Mouse (Mus musculus) frontal cortex, adult 2 months (tissue): Measurements from ENCODE around the gene Ccpg1os. TPM values are rescaled to one million over a fixed set of nuclear protein-coding genes. Genes with fewer than 3 reads are reported as not detected.

Experiments used
- DNase-seq, 2 experiments: peaks; one replicate each; pipeline ENCODE4 v3.0.0; 2022; ENCODE audit warnings: low spot score in 1 of 2; ENCODE audit errors: extremely low spot score in 1 of 2
- polyA plus RNA-seq: library from polyadenylated mRNA; depleted of rRNA; stranded (reverse); fragments of >200 nt; gene quantifications from 2 replicates; pipeline ENCODE4 v1.2.3, GENCODE M21; 2012; rRNA removed

Gene Ccpg1os
- polyA plus RNA-seq, result 15.9 and 18.3 TPM in 2 replicates

DNA sequence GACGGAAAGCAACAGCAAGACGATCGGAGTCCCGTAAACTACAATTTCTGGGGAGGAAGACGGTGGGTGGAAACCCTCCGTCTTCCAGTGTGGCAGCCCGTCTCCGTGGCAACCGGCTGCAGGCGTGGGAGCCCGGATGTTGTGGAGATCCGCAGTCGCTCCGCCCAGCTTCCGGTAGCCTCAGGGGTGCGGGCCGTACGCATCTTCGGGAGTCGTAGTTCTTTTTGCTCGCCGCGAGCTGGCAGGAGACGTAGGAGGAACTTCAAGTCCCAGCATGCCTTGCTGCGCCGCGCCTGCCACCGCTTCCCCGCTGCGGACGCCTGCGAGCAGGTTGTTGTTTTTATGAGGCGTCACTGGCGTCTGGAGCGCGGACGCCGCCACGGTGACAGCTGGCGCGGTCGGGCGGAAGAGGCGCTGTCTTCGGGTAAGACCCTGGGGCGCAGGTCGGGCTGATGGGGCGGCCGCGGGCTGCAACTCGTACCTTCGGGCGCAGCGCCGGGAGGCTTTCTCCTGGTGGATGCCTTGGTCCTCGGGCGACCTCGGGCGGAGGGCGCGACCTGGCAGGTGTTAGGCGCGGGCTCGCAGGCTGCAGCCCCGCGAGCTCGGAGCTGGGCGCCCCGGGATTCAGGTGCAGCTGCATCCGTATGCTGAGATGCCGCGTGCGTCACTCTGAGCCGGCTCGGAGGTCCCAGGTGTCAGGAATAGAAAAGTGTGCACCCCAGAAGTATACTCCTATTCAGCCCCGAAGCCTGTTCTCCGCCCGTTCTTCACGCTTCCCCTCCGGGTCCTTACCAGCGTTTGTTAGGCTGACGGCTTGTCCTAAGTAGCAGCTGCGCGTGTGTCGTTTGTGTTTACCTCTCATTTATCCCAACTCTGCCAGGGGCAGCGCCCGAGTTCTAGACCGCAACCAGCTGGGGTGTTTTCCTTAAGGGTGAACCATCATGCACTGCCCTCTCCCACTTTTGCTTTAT lies at the start of gene Ccpg1os, which contains the start of gene Ccpg1:
TSS of gene Ccpg1os (minus strand) at position 133 of the 971 bp plus-strand sequence.
TSS of gene Ccpg1 (plus strand) at position 180 of the 971 bp plus-strand sequence.
- DNase-seq, result peak; percentile 98

DNA sequence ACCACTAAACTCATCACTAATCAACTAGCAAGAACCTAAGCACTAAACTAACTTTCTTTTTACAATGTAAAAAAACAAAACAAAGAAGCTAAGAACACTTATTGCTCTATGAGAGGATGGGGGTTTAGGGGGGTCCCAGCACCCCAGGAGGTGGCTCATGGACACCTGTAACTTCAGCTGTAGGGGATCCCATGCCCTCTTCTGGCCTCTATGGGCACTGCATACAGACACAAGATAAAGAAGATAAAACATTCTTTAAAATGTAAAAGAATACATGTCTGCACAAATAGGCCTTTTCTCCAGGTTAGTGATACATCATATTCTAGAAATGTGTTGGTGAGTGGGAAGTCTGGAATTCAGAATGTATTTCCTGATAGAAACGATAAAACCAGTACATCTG lies 48.2 kb upstream of the Ccpg1os start:
- no peak for DNase-seq

DNA sequence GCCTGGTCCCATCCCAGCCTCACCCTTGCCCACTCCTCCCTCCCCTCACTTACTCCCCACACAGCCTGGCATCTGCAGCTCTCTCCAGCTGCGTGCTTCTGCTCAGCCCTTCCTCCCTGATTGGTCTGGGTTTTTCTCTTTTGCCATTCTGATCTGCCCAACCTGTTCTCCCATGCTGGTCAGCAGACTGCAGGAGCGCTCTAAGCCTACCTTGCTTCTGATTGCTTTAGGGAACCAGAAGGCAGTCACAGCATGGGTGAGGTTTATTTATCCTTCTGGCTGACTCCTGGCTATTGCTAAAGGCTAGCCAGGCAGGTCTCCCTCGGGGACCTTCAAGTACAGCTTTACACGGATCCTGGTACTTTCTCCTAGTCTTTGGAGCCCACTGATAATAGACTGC lies 46.2 kb upstream of the Ccpg1os start:
- DNase-seq, result no peak

DNA sequence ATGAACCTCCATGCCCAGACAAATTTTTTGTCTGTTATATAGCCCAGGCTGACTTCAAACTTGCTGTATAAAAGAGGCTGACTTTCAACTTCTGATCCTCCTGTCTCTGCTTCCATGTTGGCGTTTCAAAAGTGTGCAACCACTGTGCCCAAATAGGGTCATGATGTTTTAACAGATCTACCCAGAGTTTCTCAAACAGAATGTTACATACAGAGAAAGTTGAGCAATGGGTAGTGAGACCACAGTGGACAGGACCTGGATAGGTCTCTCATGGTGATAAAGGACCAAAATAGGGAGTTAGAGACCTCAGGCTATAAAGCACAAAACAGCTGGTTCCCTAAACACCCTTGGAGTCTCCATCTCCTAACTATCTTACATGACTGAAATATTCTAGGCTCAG lies 45.3 kb upstream of the Ccpg1os start:
- no peak for DNase-seq

DNA sequence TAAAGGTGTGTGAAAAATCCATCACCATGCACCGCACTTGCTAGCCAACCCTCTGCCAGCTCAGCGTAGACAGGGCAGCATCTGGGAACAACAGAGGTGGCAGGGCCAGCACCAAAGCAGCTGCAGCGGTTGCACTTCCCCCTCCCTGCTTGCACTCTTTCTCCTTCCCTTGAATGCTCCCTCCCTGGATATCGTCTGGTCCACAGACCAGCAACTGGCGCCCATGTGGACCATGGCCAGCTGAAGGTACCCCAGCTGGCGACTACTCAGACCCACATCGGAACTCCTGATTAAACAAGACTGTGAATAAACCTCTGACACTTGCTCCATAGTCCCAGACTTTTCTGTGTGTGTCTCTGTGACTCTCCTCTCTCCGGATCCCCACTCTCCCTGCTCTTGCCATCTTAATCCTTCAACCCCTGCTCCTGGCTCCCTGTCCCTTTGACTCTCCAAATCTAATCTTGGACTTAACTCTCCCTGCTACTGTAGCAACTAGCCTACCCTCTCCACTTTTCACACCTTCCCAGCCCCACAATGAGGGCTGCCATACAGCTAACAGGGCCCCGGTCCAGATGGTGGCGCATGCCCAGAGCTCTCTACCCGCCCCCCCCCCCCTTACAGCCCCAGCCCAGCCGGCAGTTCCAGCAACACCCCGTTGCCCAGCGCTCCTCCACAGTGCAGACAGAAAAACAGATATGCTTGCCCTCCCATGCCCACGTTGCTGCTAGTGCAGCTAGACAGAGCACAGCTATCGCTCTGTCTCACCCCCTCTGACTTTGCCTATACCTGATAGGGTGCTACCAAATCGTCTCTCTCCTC lies 40.8 kb upstream of the Ccpg1os start:
- DNase-seq, result peak in 1 of 2 experiments; percentile 39

DNA sequence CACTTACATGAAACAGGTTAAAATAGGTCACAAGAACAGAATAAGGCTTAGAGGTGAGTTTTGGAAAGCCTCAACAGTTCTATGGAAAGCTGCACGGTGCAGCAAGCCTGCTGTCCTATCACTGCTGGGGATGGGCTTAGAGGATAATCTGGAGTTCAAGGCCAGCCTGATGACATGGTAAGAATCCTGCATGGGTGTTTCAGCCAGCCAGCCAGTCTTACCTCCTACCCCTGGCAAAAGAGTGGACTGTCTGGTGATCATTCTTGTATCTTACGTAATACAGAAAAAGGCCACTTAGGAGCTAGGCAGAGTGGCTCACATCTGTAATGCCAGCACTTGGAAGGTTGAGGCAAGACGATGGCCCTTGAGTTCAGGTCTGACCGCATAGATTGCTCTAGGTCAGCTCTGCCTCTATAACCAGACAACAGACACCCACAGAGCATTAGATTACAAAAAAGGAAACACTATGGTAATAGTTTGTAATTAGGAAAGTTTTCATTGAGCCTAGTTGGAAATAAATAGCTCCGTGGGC lies 35.5 kb upstream of the Ccpg1os start:
- DNase-seq, result no peak

DNA sequence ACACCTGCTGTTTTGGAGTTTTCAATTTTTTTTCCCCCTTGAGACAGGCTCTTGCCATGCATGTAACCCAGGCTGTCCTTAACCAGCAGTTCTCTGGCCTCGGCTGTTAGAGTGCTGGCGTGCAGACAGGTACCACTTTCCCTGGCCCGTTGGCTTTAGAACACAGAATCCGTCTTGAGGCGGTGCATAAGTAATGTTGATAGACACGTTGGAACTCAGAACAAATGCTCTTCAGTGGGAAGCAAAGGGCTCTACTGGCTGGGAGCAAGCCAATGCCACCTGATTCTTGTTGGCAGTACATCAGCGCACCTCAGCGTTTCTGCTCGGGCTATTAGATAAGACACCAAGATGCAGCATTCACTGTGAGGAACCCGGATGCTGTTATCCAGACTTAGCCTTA lies 34.7 kb upstream of the Ccpg1os start:
- DNase-seq, result no peak

DNA sequence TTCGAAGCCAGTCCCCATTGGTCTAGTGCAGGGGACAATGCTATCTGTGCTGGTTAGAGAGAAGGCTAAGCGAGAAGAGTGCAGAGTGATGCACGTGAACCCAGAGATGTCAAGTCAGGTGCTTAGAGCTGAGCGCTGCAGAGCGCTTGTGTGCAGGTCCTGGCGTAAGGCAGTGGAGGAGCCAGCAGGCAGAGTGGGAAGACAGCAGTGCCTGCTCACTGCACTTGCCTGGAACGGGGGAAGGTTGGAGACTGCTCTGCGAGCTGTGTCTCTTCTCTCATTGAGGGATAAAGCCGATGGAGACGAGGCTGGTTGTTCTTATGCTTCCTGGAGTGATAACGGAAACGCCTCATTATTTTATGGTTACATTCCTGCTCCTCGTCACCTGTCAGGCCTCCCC lies 29.5 kb upstream of the Ccpg1os start:
- peak in 1 of 2 experiments; percentile 32 for DNase-seq

DNA sequence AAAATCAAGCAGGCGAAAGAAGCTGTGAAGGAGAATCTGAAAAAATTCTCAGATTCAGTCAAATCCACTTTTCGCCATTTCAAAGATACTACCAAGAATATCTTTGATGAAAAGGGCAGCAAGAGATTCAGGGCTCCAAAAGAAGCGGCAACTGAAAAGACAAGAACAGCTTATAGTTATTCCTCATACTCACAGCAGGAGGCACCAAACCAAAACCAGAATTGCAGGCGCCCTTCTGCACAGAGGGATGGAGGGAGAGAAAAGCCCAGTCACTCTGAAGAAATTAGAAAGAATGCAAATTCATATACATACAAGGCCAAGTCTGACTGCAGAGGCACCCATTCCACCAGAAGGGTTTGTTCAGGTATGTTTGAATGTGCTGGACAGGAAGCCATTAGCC lies 27.4 kb upstream of the Ccpg1os start:
- no peak for DNase-seq

DNA sequence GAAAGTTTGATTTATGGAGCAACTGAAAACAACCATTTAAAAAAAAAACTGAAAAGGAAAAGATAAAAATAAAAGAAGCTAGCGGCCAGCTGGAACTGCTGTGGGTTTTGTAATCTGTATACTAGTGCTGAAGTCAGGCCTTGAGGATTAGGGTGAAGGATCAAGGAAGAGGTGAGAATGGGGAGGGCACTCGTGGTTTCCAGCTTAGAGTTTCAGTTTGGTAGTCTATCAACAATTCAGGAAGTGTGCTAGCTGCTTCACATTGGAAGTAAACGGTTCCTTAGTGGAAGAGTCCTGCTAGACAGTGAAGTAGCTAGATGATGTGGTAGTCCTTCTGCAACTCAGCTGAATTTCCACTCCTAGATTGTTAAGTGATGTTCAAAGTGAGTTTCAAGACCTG lies 23.2 kb upstream of the Ccpg1os start:
- no peak for DNase-seq

DNA sequence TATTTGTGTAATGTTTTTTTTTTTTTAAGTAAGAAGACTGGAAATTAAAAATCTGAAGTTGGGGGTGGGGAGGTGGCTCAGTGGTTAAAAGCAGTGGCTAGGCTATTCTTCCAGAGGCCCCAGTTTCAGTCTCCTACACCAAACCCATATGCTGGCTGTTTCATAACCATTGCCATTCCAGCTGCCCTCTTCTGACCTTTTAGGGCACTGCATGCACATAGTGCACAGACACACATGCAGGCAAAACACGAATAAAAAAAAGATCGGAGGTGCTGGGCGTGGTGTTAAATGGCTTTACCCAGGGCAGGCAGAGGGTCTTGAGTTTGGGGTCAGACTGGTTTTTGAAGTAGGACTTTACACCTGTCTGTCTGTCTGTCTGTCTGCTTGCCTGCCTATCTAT lies 21.0 kb upstream of the Ccpg1os start:
- DNase-seq, result no peak

DNA sequence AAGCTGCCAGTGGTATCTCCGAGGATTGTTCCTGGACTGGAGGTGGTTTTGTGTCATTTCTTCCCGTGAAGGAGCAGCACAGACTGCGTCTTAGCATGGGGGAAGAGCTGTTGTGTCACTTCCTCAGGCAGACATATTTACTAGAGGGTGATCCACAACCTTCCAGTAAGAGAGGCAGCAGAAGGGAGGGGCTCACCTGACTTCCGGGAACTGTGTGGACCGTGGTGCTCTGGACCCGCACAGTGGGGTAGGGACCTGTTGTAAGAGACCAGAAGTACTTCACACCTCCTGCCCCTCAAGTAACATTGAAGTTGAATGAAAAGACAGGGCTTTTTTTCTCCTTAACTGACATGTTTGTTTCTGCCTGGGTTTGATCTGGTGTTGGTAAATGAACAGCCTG lies 19.9 kb upstream of the Ccpg1os start:
- DNase-seq, result no peak

DNA sequence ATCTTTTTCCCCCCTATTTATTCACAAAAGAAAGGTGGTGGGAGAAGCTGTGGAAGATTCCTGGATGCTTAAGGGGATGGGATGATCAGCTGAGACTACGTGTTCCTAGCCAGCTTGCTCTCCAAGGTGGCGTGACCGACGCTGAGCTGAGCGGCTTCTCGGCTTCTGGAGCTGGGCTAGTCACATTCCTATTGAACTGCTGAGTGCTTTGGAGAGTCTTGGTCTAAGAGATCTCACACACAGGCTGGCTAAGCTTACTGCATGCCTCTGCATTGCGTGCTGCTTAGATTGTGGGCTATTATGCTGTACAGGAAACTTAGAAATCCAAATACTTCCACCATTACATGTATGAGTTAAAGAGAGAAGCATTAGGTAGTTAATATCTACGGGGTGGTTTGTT lies 18.9 kb upstream of the Ccpg1os start:
- DNase-seq, result no peak

DNA sequence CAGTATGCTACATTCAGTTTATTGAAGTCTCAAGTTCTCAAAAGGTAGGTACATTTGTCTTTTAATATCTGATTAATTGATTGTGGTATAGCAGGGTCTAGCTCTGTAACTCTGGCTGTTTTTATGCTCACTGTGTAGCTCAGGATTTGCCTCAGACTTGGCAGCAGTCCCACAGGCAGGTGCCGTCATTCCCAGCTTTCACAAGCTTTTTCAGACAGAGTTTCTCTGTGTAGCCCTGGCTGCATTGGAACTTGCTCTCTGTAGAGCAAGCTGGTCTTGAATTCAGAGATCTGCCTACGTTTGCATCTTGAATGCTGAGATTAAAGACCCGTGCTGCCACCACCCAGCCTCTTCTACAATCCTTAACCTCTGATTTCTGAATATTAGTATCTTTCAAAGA lies 17.0 kb upstream of the Ccpg1os start:
- DNase-seq, result no peak

DNA sequence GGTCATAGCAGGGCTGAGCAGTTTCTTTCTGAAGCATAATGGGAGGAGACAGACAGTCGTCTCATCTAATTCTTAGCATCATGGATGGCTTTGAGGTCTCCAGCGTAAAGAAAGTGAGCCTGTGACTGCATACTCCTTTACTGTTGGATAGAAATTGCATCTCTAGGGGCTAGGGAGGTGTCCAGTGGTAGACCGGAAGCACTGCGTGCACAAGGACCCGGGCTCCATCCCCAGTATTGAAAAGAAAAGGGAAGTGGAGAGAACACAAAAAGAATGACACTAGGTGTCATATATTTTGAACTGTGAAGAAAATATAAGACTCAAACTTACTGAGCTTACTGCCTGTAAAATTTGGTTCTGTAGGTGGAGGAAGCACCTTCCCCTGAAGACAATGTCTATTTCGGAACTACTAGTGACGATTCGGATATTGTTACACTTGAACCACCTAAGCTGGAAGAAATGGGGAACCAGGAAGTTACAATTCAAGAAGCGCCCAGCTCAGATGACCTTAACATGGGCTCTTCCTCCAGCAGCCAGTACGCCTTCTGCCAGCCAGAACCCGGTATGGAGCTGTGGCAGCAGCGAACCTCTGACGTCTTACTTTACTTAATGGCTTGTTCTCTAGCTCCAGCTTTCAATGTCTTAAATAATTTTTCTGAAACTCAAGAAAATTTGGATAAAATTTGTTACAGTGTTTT lies 16.3 kb upstream of the Ccpg1os start:
- no peak for DNase-seq

DNA sequence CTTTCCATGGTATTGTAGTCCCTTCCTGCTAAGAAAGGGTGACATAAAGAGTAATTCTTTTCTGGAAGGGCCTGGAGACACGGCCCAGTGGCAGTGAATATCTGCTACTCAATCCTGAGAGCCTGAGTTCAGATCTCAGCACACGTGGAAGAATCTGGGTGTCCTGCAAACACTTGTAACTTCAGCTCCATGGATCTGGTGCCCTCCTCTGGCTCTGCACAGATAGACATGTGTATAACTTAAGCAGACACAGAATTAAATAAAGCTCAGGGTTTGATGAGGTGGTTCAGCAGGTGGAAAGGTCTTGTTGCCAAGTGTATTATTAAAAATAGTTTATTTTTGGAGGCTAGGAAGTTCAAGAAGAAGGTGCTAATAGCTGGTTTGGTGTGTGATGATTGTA lies 15.3 kb upstream of the Ccpg1os start:
- DNase-seq, result no peak

DNA sequence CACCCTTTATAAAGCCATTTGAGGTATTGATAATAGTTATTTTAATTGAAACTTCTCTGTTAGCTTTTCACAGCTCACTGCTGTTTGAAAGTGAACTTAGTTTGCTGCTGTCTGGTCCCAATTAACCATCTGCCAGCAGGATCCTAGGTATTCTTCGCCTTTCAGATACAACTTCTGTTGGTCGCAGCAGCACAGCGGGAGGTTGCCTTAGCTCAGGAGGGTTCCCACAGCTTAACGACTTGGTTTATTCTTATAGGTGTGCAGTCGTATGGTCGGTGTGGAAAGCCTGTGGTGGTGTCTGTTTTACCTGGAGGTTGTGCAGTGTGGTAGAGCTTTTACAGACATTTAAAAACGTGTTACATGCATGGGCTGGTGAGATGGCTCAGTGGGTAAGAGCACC lies 11.6 kb upstream of the Ccpg1os start:
- DNase-seq, result no peak

DNA sequence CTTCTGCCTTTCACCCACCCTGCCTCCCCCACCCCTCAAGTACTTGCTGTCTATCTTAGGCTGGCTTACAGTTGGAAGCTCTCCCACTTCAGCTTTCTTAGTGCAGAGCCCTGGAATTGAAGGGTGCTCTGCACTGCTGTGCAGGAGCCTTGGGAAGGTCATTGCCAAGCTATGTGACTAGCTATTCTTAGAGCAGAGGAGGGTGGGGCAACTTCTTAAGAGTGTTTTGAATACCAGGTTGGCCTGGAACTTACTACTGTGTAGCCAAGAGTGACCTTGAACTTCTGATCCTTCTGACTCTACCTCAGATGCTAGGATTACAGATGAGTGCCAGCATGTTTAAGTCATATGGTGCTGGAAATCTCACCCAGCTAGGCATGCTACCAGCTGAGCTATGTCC lies 11.0 kb upstream of the Ccpg1os start:
- DNase-seq, result no peak

DNA sequence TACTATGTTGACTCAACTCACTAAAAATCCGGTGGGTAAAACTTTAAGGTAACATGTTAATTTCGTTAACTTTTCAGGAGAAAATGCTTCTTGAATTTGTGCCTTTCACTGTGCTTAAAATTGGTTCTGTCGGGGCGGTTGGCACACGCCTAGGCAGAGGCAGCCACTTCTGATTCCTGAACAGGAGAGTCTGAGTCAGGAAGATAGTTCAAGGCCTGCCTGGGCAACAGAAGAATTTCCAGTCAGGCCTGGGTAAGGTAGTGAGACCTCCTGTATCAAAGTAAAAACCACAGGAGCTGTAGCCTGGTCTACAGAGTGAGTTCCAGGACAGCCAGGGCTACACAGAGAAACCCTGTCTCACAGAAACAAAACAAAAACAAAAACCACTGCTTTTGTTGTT lies 7.4 kb upstream of the Ccpg1os start:
- DNase-seq, result no peak

DNA sequence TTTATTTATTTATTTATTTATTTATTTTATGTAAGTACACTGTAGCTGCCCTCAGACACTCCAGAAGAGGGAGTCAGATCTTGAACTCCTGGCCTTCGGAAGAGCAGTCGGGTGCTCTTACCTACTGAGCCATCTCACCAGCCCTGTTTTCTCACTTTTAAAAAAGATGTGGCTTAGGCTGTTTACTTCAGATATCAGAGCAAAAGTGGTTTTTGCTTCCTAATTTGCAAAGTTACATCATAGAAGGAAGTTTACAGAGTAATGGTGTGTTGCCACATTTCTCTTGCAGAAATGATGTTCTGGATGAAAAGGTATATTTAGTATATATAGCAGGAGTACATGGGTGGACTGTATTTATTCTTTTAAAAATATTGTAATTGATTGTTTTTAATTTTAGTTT lies 6.2 kb upstream of the Ccpg1os start:
- DNase-seq, result no peak

DNA sequence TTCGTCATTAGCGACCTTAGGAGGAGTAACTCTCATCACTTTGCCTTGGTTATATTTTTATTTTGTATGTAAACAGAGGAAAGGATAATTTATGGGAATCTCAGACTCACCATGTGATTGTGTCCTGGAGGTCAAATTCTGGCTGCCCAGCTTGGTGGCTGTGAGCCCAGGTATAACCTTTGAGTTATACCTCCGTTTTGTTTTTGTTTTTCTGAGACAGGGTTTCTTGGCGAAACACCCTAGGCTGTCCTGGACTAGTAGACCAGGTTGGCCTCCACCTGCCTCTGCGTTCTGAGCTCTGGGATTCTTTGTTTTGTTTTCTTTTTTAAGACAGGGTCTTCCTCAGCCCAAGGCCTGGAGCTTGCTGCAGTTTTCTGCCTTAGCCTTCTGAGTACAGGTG lies 3.5 kb upstream of the Ccpg1os start:
- DNase-seq, result no peak
